Mouse (Mus musculus) embryonic stem cell, embryonic (primary cell): ENCODE measurements around the gene Snx29.

ENCODE experiments used
- CTCF ChIA-PET, 4 experiments: fragments of 300-600 bp in 2 of 4; fragments of 350-600 bp in 2 of 4; sonication (Branson Sonifier 250); formaldehyde crosslinking; loops; one replicate each; lab custom pipeline; 2022; ENCODE audit warnings: inconsistent platforms in 2 of 4; lab: Charles Lee
- POLR2A ChIA-PET, 4 experiments: fragments of 300-600 bp in 2 of 4; fragments of 350-600 bp in 2 of 4; sonication (Branson Sonifier 250); formaldehyde crosslinking; loops; one replicate each; lab custom pipeline; 2022; ENCODE audit warnings: antibody characterized with exemption in 4 of 4, inconsistent platforms in 1 of 4; lab: Charles Lee

Gene Snx29

DNA sequence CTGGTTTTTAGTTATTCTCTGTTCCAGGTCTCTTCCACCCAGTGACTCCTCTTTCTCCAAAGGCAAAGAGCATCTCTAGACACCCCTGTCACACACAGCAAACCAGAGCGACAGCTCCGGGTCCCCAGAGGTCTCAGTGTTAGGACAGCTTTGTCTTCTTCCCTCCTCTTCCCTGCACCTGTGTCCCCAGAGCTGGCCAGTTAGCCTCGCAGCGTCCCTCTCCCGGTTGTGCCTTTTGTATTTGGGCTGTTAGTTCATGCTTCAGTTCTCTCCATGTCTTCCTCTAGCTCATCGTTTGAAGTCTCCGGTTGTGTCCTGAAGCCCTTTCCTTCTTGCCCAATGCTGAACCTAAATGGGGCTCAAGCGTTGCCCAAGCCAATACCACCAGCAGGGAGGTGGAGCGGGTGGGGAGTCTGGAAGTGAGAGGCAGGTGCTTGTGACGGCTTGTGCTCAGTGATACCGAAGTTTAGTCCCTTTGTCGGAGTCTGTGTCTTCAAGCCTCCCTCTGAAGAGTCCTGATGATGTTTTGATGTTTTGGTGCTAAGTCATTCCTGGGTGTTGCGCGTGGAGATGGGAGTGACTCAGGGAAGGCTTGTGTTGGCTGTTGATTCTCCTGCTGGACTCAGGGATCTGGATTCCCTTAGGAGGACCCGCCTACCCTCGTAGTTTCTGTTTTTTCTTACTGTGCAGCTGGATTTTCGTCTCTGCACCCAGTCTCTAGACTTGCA is 780 bp downstream of the Snx29 start:
- ChIA-PET POLR2A (interaction anchor here in 3 of 4 experiments (0.6 to 3.3 kb wide), 57 partner anchors 8 to 315 kb away, joined by 3 to 31 read pairs (median 4); partner anchors contain the start of genes Gspt1 (in 3 of the 3), Zc3h7a (in 3 of the 3), Rsl1d1 (in 2 of the 3) and Litaf (in 1 of the 3)), CTCF (interaction anchor here in 3 of 4 experiments (0.6 to 1.3 kb wide), 6 partner anchors 18 to 246 kb away, joined by 3 to 7 read pairs (median 3); no protein-coding TSS in a partner anchor)

DNA sequence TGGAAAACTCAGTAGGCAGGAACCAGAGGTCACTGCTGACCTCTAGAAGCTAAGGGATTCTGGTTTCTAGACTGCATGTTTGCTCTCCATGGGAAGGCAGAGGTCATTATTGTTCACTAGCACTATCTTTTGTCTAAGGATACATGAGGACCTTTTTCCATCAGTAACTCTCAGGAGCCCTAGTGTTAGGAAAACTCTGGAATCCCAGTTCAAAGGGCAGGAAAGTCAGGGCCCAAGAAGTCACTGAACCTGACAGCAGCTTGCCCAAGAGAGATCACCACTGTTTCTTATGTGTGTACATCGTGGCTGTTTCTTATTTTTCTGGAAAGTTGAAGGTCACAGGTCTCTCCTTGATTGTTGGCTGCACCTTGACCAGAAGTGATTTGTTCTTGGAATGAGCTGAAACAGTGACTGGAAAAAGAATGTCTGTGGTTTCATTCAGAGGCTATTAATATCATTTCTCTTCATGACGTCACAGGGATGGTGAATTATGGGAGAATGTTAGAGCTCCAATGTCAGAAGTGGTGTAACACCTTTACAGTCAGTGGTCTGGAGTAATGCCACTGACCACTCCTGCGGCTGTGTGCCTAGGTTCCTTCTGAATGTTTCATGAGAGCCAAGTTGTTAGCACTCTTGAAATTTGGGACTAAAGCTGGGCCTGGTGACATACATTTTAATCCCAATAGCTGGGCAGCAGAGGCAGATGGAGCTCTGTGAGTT is 7.5 kb downstream of the Snx29 start:
- ChIA-PET CTCF (no interaction called here), POLR2A (interaction anchor here in 3 of 4 experiments (0.7 to 4.0 kb wide), 6 partner anchors 12 to 30 kb away, joined by 3 to 22 read pairs (median 6); no protein-coding TSS in a partner anchor)

- POLR2A ChIA-PET, result interaction anchor here in 3 of 4 experiments (0.8 to 4.0 kb wide), 8 partner anchors 8 to 31 kb away, joined by 3 to 22 read pairs (median 5); partner anchors contain the start of gene Snx29 (in 1 of the 3)
- CTCF ChIA-PET, result no interaction called here
Observed at GRCm38 (mm10) chr16:11331030-11331429, 8.3 kb downstream of the Snx29 start.

DNA sequence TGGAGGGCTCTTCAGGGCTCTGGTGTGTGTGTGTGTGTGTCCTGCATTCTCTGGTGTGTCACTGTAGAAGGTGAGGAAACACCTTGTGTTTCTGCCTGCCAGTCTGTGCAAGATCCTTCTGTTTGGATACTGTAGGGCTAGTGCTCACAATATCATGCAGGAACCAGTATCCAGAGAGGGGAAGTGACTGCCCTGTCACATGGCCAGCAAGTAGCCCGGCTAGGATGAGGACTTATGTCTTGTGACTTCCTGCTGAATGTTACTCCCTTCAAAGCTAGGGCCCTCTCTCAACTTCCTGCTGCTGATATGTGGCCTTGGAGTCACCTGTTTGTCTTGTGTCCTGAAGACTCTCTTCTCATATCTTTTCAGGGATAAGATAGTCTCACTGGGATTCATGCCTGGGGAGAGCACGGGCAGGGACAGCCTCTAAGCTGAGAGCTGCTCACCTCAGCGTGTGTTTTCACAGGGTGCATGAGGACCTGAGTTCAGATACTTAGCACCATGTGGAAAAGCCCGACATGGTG is 20.6 kb downstream of the Snx29 start:
- CTCF ChIA-PET, result no interaction called here
- POLR2A ChIA-PET, result interaction anchor here in 2 of 4 experiments (1.4 to 4.2 kb wide), 7 partner anchors 10 to 21 kb away, joined by 4 to 30 read pairs (median 8); partner anchors contain the start of gene Snx29 (in 1 of the 2)

GRCm38 (mm10) chr16:11351903-11352302 is 29.2 kb downstream of the Snx29 start:
- CTCF ChIA-PET, result no interaction called here
- POLR2A ChIA-PET, result interaction anchor here in 2 of 4 experiments (0.7 to 7.0 kb wide), 6 partner anchors 6 to 344 kb away, joined by 3 to 49 read pairs (median 4); no protein-coding TSS in a partner anchor

- ChIA-PET POLR2A (interaction anchor here (0.8 to 5.6 kb wide), 57 partner anchors 8 to 890 kb away, joined by 3 to 49 read pairs (median 4); partner anchors contain the start of genes Snx29 (in 3 of the 4), Gspt1 (in 2 of the 4), Rsl1d1 (in 2 of the 4) and Cpped1 (in 1 of the 4)), CTCF (no interaction called here)
Observed at GRCm38 (mm10) chr16:11359173-11359572, 36.5 kb downstream of the Snx29 start.

- ChIA-PET POLR2A (interaction anchor here (0.6 to 5.6 kb wide), 73 partner anchors 8 to 891 kb away, joined by 3 to 49 read pairs (median 4); partner anchors contain the start of genes Snx29 (in 3 of the 4), Gspt1 (in 2 of the 4), Rsl1d1 (in 2 of the 4) and Cpped1 (in 1 of the 4)), CTCF (interaction anchor here in 2 of 4 experiments (0.6 to 1.1 kb wide), 2 partner anchors 39 to 54 kb away, joined by 3 read pairs; no protein-coding TSS in a partner anchor)
Observed at GRCm38 (mm10) chr16:11359919-11360318, 37.2 kb downstream of the Snx29 start.

GRCm38 (mm10) chr16:11360576-11360975 is 37.9 kb downstream of the Snx29 start:
- ChIA-PET CTCF (interaction anchor here in 1 of 4 experiments (1.1 kb wide), 1 partner anchor 55 kb away, joined by 3 read pairs; no protein-coding TSS in a partner anchor), POLR2A (interaction anchor here in 3 of 4 experiments (0.6 to 5.6 kb wide), 58 partner anchors 9 to 892 kb away, joined by 3 to 49 read pairs (median 5); partner anchors contain the start of genes Snx29 (in 3 of the 3), Gspt1 (in 2 of the 3), Rsl1d1 (in 2 of the 3) and Cpped1 (in 1 of the 3))

- POLR2A ChIA-PET, result interaction anchor here in 3 of 4 experiments (0.7 to 1.6 kb wide), 12 partner anchors 10 to 523 kb away, joined by 3 to 6 read pairs (median 4); partner anchors contain the start of gene Txndc11 (in 1 of the 3)
- CTCF ChIA-PET, result interaction anchor here in 1 of 4 experiments (0.6 to 0.7 kb wide), 2 partner anchors 83 to 334 kb away, joined by 3 to 4 read pairs; no protein-coding TSS in a partner anchor
Observed at GRCm38 (mm10) chr16:11365626-11366025, 42.9 kb downstream of the Snx29 start.

GRCm38 (mm10) chr16:11366851-11367250 is 44.1 kb downstream of the Snx29 start:
- ChIA-PET POLR2A (interaction anchor here in 2 of 4 experiments (1.1 to 1.6 kb wide), 6 partner anchors 8 to 19 kb away, joined by 3 to 6 read pairs (median 5); no protein-coding TSS in a partner anchor), CTCF (no interaction called here)

- ChIA-PET CTCF (interaction anchor here in 1 of 4 experiments (0.5 kb wide), 1 partner anchor 525 kb away, joined by 3 read pairs; no protein-coding TSS in a partner anchor), POLR2A (interaction anchor here in 3 of 4 experiments (1.3 to 3.2 kb wide), 6 partner anchors 9 to 234 kb away, joined by 4 to 32 read pairs (median 5); partner anchors contain the start of gene Txndc11 (in 1 of the 3))
Observed at GRCm38 (mm10) chr16:11368412-11368811, 45.7 kb downstream of the Snx29 start.

DNA sequence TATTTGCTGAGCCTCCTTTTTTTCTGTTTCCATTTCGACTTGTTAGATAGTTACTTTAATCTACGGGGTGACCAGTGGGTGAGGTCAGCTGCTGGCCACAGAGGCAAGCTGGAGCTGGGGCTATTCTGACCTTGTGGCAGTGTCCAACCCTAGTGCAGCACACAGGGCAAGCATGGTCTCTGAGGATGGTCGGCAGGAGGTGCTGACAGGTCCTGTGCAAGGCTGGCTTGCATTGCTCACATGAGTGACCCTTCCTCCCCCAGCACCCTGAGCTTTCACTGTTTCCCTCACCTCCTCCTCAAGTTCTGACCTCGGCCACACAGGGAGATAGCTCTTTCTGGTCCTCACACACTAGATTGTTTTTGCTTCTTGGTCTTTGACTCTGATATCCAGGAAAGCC is 46.5 kb downstream of the Snx29 start:
- CTCF ChIA-PET, result no interaction called here
- POLR2A ChIA-PET, result interaction anchor here in 3 of 4 experiments (0.9 to 3.2 kb wide), 9 partner anchors 9 to 235 kb away, joined by 3 to 32 read pairs (median 4); partner anchors contain the start of genes Snx29 (in 1 of the 3) and Txndc11 (in 1 of the 3)

DNA sequence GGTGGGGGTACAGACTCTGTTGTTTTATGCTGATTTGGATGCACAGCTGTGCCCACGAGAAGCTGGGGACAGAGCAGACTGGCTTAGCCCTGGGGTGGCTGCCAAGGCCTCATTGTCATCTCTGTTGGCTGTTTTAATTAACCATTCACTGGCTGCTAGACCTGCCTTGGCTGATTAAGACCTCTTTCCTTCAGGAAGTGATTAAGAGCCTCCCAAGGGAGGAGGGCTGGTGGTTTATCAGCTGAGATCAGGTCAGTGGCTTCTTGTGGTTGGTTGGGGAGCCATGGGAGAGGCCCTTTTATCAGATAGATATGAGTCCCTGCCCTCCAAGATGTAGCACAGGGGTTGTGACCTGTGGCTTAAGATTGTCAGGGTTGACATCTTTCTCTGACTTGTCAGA is 46.9 kb downstream of the Snx29 start:
- POLR2A ChIA-PET, result interaction anchor here in 3 of 4 experiments (0.6 to 3.2 kb wide), 10 partner anchors 10 to 47 kb away, joined by 3 to 32 read pairs (median 4); partner anchors contain the start of gene Snx29 (in 2 of the 3)
- CTCF ChIA-PET, result interaction anchor here in 1 of 4 experiments (0.6 kb wide), 1 partner anchor 437 kb away, joined by 4 read pairs; no protein-coding TSS in a partner anchor

GRCm38 (mm10) chr16:11370132-11370544 is 47.4 kb downstream of the Snx29 start:
- CTCF ChIA-PET, result interaction anchor here in 1 of 4 experiments (0.6 kb wide), 1 partner anchor 437 kb away, joined by 4 read pairs; no protein-coding TSS in a partner anchor
- POLR2A ChIA-PET, result interaction anchor here in 3 of 4 experiments (0.6 to 3.2 kb wide), 7 partner anchors 10 to 47 kb away, joined by 3 to 32 read pairs (median 4); partner anchors contain the start of gene Snx29 (in 1 of the 3)

- ChIA-PET CTCF (no interaction called here), POLR2A (interaction anchor here in 2 of 4 experiments (1.6 to 3.9 kb wide), 4 partner anchors 11 to 20 kb away, joined by 5 to 20 read pairs (median 6); no protein-coding TSS in a partner anchor)
Observed at GRCm38 (mm10) chr16:11379264-11379663, 56.6 kb downstream of the Snx29 start.

- ChIA-PET POLR2A (interaction anchor here in 2 of 4 experiments (1.2 to 3.9 kb wide), 8 partner anchors 8 to 57 kb away, joined by 3 to 20 read pairs (median 4); partner anchors contain the start of gene Snx29 (in 1 of the 2)), CTCF (interaction anchor here in 3 of 4 experiments (0.5 to 0.7 kb wide), 3 partner anchors 18 to 142 kb away, joined by 3 to 6 read pairs (median 4); no protein-coding TSS in a partner anchor)
Observed at GRCm38 (mm10) chr16:11380038-11380437, 57.3 kb downstream of the Snx29 start.
